Mouse (Mus musculus): ENCODE measurements around the gene Lrrc8c. TPM values are rescaled to one million over a fixed set of nuclear protein-coding genes. Genes with fewer than 3 reads are reported as not detected.

Lrrc8c gene
- polyA plus RNA-seq, 1 experiment from 2014 or later = 10.9 TPM

DNA sequence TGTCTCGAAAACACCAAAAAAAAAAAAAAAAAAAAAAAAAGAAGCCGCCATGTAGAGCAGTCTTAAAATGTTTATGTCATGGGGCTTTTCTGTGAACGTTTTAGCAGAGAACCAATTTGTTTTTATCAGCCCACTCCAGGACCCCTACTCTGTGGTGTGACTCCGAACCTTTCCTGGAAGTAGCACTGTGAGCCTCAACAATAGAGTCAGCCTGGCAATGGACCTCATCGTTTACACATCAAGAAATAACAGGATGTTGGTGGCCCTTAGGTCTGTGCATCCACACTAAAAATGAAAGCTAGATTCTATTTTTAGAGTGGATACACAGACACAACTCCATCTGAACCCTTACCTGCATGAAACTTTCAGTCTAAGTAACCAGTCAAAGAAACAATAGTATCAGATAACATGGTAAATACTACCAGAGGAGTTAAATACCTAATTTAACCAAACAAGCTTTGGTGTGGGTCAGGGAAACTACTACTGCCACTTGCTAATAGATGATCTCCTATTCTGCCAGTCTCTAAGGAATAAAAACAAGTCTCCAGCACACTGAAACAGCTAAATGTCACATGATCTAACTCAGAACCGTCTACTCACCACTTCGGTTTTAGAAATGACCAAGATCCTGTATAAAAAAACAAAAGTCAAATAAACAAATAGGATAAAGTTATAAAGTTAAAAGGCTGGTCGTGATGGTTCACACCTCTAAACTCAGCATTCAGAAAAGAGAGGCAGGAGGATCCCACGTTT is 95.7 kb downstream of the Lrrc8c start:
- H3K4me3 ChIP-seq = no peak overlapping the region
- no peaks in the 10 kb centered on the region for H3K27me3 ChIP-seq (replicated peaks)
- no peaks in the 10 kb centered on the region for H3K4me1 ChIP-seq
- ATAC-seq (ENCODE audit: low FRiP score, low read depth) = no peak
- H3K9ac ChIP-seq = no peak overlapping the region
- H3K27ac ChIP-seq = no peak overlapping the region
- WGBS = 77% methylated on average over 9 of the region's 9 CpGs
- H3K36me3 ChIP-seq = no peaks in the 10 kb centered on the region
- no peak overlapping the region for H3K4me2 ChIP-seq (replicated peaks)
- H3K9me3 ChIP-seq = no peaks in the 10 kb centered on the region

DNA sequence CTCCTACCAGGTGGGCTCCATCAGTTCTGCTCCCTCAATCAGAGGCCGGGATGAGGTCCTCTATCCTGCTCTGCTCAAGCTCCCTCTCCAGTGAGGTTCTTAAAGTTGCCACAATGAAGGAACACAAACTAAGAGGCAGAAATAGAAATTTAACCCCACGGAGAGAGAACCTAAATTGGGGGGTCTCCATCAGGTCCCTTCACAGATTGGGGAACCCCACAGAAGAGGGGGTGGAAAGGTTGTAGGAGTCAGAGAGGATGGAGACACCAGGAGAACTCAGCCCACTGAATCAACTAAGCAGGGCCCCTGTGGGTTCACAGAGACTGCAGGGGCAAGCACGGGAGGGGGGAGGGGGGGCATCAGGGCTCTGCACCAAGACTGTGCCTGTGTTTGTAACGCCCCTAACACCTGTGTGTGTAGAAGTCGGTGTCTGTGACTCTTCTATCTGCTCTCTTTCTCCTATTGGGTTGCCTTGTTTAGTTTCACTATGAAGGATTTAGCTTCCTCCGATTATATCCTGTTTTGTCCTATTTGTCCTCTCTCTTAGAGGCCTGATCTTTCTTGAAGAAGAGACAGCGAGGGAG is 96.8 kb downstream of the Lrrc8c start:
- no peaks in the 10 kb centered on the region for H3K36me3 ChIP-seq
- H3K27me3 ChIP-seq (replicated peaks) = no peaks in the 10 kb centered on the region
- H3K9me3 ChIP-seq = no peaks in the 10 kb centered on the region
- no peak overlapping the region for H3K27ac ChIP-seq
- H3K4me2 ChIP-seq (replicated peaks) = no peak overlapping the region
- no peaks in the 10 kb centered on the region for H3K4me1 ChIP-seq
- H3K9ac ChIP-seq = no peak overlapping the region
- 74% methylated on average over 7 of the region's 7 CpGs for WGBS
- ATAC-seq (ENCODE audit: low FRiP score, low read depth) = no peak
- H3K4me3 ChIP-seq = no peak overlapping the region

DNA sequence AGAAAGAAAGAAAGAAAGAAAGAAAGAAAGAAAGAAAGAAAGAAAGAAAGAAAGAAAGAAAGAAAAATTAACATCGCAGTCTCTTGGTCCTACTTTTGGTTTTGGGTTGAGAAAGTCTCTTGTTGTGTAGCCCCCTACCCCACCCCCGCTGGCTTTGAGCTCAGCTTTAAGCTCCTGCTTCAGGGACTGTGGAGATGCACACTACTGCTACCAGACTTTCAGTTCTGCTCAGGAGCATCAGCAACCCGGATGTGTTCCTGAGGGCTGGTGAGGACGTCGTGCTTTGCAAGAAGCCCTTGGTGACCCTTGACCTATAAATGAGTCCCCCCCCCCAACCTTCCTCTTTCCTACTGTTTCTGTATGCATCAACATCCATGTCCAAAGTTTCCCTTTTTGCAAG is 97.3 kb downstream of the Lrrc8c start:
- H3K27ac ChIP-seq = no peak overlapping the region
- no peak for ATAC-seq (ENCODE audit: low FRiP score, low read depth)
- H3K36me3 ChIP-seq = no peaks in the 10 kb centered on the region
- WGBS = 73% methylated on average over 5 of the region's 5 CpGs
- H3K4me1 ChIP-seq = no peaks in the 10 kb centered on the region
- no peaks in the 10 kb centered on the region for H3K27me3 ChIP-seq (replicated peaks)
- no peak overlapping the region for H3K4me2 ChIP-seq (replicated peaks)
- no peaks in the 10 kb centered on the region for H3K9me3 ChIP-seq
- H3K4me3 ChIP-seq = no peak overlapping the region
- H3K9ac ChIP-seq = no peak overlapping the region

DNA sequence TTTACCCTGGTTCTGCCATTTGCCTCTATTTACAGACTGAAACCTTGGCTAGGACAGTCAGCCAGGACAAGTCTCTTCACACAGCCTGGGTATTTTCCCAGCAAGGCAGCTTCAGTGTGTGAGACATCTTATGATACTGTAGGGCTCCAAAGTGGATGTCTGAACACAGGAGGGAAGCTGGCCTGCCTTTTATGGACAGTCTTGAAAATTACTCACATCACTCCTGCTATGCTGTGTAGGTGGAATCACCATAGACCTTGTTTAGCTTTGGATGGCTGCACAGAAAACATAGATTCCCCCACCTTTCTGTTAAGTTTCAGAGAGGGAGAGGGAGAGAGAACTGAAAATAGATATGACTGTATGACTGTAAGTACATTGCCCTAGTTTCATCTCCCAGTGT is 99.3 kb downstream of the Lrrc8c start:
- H3K27ac ChIP-seq = no peak overlapping the region
- H3K36me3 ChIP-seq = no peaks in the 10 kb centered on the region
- no peak overlapping the region for H3K9ac ChIP-seq
- H3K27me3 ChIP-seq (replicated peaks) = no peaks in the 10 kb centered on the region
- H3K4me2 ChIP-seq (replicated peaks) = no peak overlapping the region
- no peaks in the 10 kb centered on the region for H3K9me3 ChIP-seq
- no peak for ATAC-seq (ENCODE audit: low FRiP score, low read depth)
- no peak overlapping the region for H3K4me3 ChIP-seq
- H3K4me1 ChIP-seq = no peaks in the 10 kb centered on the region

DNA sequence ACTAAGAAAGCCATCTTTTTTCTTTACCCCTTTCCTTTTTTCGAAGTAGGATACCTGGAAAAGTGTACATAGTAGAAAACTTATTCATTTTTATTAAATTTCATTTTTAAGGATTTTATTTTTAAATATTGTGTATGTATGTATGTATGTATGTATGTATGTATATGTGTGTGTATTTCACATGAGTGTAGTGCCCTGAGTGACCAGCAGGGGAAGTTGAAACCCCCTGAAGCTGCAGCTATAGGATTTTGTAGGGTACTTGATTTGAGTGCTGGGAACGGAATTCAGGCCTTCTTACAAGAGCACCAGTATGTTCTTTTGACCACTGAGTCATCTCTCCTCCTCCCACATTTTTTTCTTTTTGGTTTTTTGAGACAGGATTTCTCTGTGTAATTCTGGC is 100.5 kb downstream of the Lrrc8c start:
- Histone ChIP-seq H3K9ac (no peak overlapping the region), H3K9me3 (no peaks in the 10 kb centered on the region), H3K27me3 (replicated peaks) (no peaks in the 10 kb centered on the region), H3K4me3 (no peak overlapping the region), H3K4me1 (no peaks in the 10 kb centered on the region), H3K4me2 (replicated peaks) (no peak overlapping the region), H3K27ac (no peak overlapping the region), H3K36me3 (no peaks in the 10 kb centered on the region)
- 87% methylated on average over 2 of the region's 2 CpGs for WGBS
- no peak for ATAC-seq (ENCODE audit: low FRiP score, low read depth)

DNA sequence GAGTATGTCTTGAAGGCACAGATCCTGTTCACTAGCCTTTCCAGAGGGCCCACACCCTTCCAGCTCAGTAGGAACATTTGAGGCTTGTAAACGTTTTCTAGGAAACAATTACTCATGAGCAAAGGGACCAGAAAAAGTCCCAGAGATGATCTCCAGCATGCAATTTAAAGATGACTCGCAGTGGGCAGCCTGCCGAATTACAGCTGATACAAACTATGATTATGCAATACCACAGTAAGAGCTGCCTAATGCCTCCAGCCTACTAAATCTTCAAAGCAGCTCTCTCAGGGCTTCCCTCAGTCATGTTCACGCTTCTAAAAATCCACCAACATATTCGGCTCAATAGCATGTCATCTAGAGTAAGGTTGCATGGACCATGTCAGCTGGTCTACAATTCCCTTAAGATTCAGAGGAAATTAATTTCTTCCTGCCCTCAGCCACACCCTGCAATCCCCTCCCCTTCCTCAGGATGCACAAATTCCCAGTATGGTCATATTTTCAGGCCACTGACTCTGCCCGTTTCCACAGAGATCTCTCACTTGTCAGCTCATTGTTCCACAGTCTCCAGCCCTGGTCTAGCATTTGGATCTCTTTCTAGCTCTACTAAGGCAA is 101.4 kb downstream of the Lrrc8c start:
- Histone ChIP-seq H3K4me2 (replicated peaks) (no peak overlapping the region), H3K9ac (no peak overlapping the region), H3K27me3 (replicated peaks) (no peaks in the 10 kb centered on the region), H3K9me3 (no peaks in the 10 kb centered on the region), H3K27ac (no peak overlapping the region), H3K36me3 (no peaks in the 10 kb centered on the region), H3K4me1 (no peaks in the 10 kb centered on the region), H3K4me3 (no peak overlapping the region)
- 75% methylated on average over 6 of the region's 6 CpGs for WGBS
- ATAC-seq (ENCODE audit: low FRiP score, low read depth) = no peak

DNA sequence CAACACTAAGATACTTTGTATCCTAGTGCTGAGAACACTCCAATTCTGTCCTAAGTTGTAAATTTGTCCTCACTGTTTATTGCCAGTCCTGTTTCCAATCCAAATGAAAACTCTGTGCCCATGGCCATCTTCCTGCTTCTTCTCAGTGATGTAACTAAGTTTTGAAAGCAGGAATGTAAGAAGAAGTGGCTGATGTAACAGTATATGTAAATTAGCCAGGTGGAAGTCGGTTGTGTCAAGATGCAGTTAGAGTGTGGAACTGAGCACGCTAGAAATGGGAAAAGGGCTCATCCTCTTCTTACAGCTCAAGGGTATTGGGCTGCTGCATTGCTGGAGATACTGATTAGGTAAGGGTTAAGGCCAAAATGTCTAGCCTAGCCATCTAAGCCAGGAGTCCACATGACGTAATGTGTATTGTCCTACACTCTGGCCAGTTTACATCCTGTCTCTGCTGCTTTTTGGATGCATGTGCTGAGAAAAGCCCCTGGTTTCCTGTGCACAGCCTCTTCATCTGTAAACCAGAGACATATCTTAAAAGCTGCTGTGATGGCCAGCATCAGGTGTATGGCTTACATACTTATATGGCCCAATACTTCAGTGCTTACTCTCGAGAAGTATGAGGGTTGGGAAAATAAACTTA is 104.0 kb downstream of the Lrrc8c start:
- ATAC-seq (ENCODE audit: low FRiP score, low read depth) = no peak
- Histone ChIP-seq H3K4me2 (replicated peaks) (no peak overlapping the region), H3K27ac (no peak overlapping the region), H3K27me3 (replicated peaks) (no peaks in the 10 kb centered on the region), H3K9ac (no peak overlapping the region), H3K9me3 (no peaks in the 10 kb centered on the region), H3K36me3 (no peaks in the 10 kb centered on the region), H3K4me3 (no peak overlapping the region), H3K4me1 (no peaks in the 10 kb centered on the region)
- 69% methylated on average over 4 of the region's 4 CpGs for WGBS

DNA sequence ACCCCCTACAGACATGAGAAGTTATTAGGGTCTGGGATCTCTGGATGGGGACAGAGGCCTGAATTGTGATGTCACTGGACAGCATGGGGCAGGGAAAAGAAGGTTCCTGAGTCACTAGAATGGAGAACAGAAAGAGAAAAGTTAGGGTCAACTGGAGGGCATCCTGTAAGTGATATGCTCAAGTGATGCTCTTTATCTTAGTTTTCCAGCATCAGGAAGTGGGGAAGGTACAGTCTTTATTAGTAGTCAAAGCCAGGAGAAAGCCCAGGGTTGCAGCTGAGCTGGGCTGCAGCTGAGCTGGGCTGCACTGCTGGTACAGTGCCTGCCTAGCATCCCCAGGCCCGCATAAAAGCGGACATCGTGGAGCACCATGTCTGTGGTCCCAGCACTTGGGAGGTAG is 105.1 kb downstream of the Lrrc8c start:
- H3K27ac ChIP-seq = no peak overlapping the region
- no peaks in the 10 kb centered on the region for H3K27me3 ChIP-seq (replicated peaks)
- H3K9ac ChIP-seq = no peak overlapping the region
- H3K4me1 ChIP-seq = no peaks in the 10 kb centered on the region
- 93% methylated on average over 3 of the region's 3 CpGs for WGBS
- H3K4me3 ChIP-seq = no peak overlapping the region
- no peaks in the 10 kb centered on the region for H3K9me3 ChIP-seq
- H3K36me3 ChIP-seq = no peaks in the 10 kb centered on the region
- no peak for ATAC-seq (ENCODE audit: low FRiP score, low read depth)
- no peak overlapping the region for H3K4me2 ChIP-seq (replicated peaks)

DNA sequence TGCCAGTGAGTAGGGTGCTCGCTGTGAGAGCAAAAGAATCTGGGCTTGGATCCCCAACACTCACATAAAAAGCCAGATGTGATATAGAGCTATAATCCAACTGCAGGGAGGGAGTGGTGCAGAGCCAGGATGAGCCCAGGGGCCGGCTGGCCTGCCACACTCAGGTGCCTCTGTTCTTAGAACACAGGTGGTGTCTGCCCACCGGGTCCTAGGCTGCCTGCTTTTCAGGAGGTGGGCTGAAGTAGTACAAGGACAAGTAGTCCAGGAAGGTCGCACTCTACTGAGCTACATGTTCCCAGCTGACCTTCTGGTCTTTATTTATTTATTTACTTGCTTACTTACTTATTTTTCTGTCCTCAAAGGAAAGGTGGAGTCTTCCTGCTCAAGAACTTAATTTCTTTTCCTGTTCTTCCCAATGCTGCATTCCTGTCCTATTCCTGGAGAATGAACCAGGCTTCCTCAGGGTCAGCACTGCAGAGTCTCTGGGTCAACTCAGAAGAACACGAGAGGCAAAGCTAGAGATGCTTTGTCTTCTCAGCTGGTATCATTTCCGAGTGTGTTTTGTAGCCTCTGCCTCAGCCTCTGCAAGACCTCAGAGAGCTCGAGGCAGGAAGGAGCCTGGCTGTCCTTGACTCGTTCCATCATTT is 106.4 kb downstream of the Lrrc8c start:
- H3K27ac ChIP-seq = no peak overlapping the region
- H3K36me3 ChIP-seq = no peaks in the 10 kb centered on the region
- no peak overlapping the region for H3K4me2 ChIP-seq (replicated peaks)
- ATAC-seq (ENCODE audit: low FRiP score, low read depth) = no peak
- no peaks in the 10 kb centered on the region for H3K9me3 ChIP-seq
- no peak overlapping the region for H3K4me3 ChIP-seq
- H3K4me1 ChIP-seq = no peaks in the 10 kb centered on the region
- no peaks in the 10 kb centered on the region for H3K27me3 ChIP-seq (replicated peaks)
- no peak overlapping the region for H3K9ac ChIP-seq
- 68% methylated on average over 8 of the region's 8 CpGs for WGBS

DNA sequence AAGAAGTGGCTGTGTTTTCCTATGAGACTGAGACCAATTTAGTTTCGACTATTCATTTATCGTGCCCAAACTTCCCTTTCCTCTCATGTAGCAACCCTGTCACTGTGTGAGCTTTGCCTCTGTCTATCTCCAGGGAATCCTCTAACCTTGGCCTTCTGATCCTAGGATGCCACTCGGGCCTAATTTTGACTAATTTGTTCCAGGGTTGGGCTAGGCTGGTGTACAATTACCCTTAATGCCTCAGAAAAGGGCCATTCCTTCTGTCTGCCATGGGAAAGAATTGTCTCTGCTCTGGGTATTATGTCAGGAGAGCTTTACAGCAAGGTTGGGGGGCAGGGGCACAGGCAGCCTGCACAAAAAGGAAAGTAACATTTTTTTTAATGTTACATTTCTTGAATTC is 107.2 kb downstream of the Lrrc8c start:
- no peaks in the 10 kb centered on the region for H3K9me3 ChIP-seq
- no peaks in the 10 kb centered on the region for H3K36me3 ChIP-seq
- H3K27me3 ChIP-seq (replicated peaks) = no peaks in the 10 kb centered on the region
- no peak for ATAC-seq (ENCODE audit: low FRiP score, low read depth)
- no peak overlapping the region for H3K4me3 ChIP-seq
- 57% methylated on average over 3 of the region's 3 CpGs for WGBS
- H3K9ac ChIP-seq = no peak overlapping the region
- H3K4me1 ChIP-seq = no peaks in the 10 kb centered on the region
- no peak overlapping the region for H3K4me2 ChIP-seq (replicated peaks)
- H3K27ac ChIP-seq = no peak overlapping the region

DNA sequence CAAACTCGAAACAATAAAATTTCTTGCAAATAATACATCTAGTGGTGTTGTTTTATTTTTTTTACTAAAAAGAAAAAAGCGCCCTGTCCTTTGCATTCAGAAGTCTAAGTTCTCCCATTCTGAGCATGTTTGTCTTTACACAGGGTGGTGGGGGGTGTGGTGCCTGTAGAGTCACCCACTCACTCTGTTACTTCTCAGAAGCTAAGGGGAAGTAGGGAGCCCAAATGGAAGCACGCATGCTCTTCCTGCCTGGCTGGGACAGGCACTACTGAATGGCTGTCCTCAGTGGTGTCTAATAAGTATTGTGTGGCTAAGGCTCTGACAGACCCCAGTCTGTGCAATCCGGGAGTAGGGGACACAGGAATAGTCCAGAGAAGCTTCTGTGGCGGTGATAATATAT is 107.9 kb downstream of the Lrrc8c start:
- H3K4me2 ChIP-seq (replicated peaks) = no peak overlapping the region
- WGBS = 89% methylated on average over 5 of the region's 5 CpGs
- ATAC-seq (ENCODE audit: low FRiP score, low read depth) = no peak
- H3K4me3 ChIP-seq = no peak overlapping the region
- no peak overlapping the region for H3K9ac ChIP-seq
- H3K4me1 ChIP-seq = no peaks in the 10 kb centered on the region
- H3K27me3 ChIP-seq (replicated peaks) = no peaks in the 10 kb centered on the region
- H3K27ac ChIP-seq = no peak overlapping the region
- no peaks in the 10 kb centered on the region for H3K36me3 ChIP-seq
- H3K9me3 ChIP-seq = no peaks in the 10 kb centered on the region

DNA sequence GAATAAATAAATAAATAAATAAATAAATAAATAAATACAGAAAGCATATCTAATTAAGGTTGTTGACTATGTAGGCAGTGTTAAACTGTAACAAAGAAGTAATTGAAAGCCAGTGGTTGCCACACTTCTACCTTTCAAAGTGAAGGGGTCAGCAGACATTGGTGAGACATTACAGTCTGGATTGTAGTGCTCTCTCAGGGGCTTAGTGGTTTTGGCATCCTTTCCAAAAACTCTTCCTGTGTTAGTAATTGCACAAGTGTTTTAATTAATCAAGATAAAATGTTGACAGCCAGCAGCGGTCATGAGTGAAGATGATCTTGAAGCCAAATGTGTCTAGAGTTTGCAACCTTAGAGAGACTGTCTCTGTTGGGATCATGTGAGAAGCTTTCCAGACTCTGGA is 110.8 kb downstream of the Lrrc8c start:
- H3K9me3 ChIP-seq = no peaks in the 10 kb centered on the region
- no peak overlapping the region for H3K4me3 ChIP-seq
- H3K27ac ChIP-seq = no peak overlapping the region
- no peak overlapping the region for H3K4me2 ChIP-seq (replicated peaks)
- H3K4me1 ChIP-seq = no peaks in the 10 kb centered on the region
- no peak overlapping the region for H3K9ac ChIP-seq
- no peaks in the 10 kb centered on the region for H3K27me3 ChIP-seq (replicated peaks)
- H3K36me3 ChIP-seq = no peaks in the 10 kb centered on the region
- ATAC-seq (ENCODE audit: low FRiP score, low read depth) = no peak
- WGBS = 98% methylated on average over 1 of the region's 1 CpGs
